Mouse (Mus musculus) heart, adult 2 months (tissue): Measurements from ENCODE around the gene Sema3c.

ENCODE experiments used
- CTCF ChIP-seq: fragments of 200-600 bp; IDR thresholded peaks from 2 replicates; pipeline ENCODE4 v1.8.1; 2022; ENCODE audit warnings: antibody characterized with exemption, mild to moderate bottlenecking, moderate library complexity
- EP300 ChIP-seq: fragments of 200-500 bp; IDR thresholded peaks from 2 replicates; pipeline ENCODE4 v1.6.1; 2011; ENCODE audit warnings: low read depth, low read length, control low read depth; ENCODE audit not compliant: insufficient read depth
- POLR2A ChIP-seq: fragments of 200-500 bp; IDR thresholded peaks from 2 replicates; pipeline ENCODE4 v1.6.1; 2011; ENCODE audit warnings: mild to moderate bottlenecking, low read depth, low read length, control low read depth; ENCODE audit not compliant: insufficient read depth

- TF ChIP-seq CTCF, result no peak
- TF ChIP-seq POLR2A, result no peak
- TF ChIP-seq EP300, result no peak
These were observed 2.0 kb downstream of the Sema3c start for GRCm38 (mm10) chr5:17576069-17576468.
